Mouse (Mus musculus): ENCODE data around the gene Dock9. TPM values are rescaled to one million over a fixed set of nuclear protein-coding genes. Genes with fewer than 3 reads are reported as not detected.
A peak's percentile ranks its signal among the peaks of the same experiment; 100 is the strongest.

Dock9 gene
- polyA plus RNA-seq, 1 experiment from 2014 or later, result 11.1 TPM

GRCm38 (mm10) chr14:121612926-121613325 is 184.7 kb downstream of the Dock9 start:
- H3K27me3 ChIP-seq (ENCODE audit: insufficient read depth, low read length), result no peaks in the 10 kb centered on the region
- no peaks in the 10 kb centered on the region for H3K4me1 ChIP-seq (replicated peaks; ENCODE audit: insufficient read depth, low read length)
- no peak overlapping the region for H3K27ac ChIP-seq
- no peak for DNase-seq (ENCODE audit: low spot score)
- WGBS, result 97% methylated on average over 4 of the region's 4 CpGs
- H3K9me3 ChIP-seq (replicated peaks; ENCODE audit: low read length), result no peaks in the 10 kb centered on the region
- 0 out of 2 replicates have a peak, but pooled peaks cover 3% of the 10 kb centered on the region for H3K36me3 ChIP-seq (ENCODE audit: insufficient read depth, low read length)
- H3K4me3 ChIP-seq (replicated peaks; ENCODE audit: low read depth, low read length), result no peak overlapping the region
- no peak overlapping the region for H3K9ac ChIP-seq (ENCODE audit: low read depth, low read length)
- no peak for ATAC-seq (replicated peaks; ENCODE audit: low FRiP score, low read depth)
- H3K4me2 ChIP-seq (ENCODE audit: low read length), result no peak overlapping the region
- no peak for TF ChIP-seq CTCF (IDR thresholded peaks at IDR 0.05; ENCODE audit: low read depth)

GRCm38 (mm10) chr14:121611533-121611932 is 186.1 kb downstream of the Dock9 start:
- 68% methylated on average over 4 of the region's 4 CpGs for WGBS
- DNase-seq (ENCODE audit: low spot score) (no peak), ATAC-seq (replicated peaks; ENCODE audit: low FRiP score, low read depth) (no peak)
- Histone ChIP-seq H3K9me3 (replicated peaks; ENCODE audit: low read length) (no peaks in the 10 kb centered on the region), H3K4me1 (replicated peaks; ENCODE audit: insufficient read depth, low read length) (no peaks in the 10 kb centered on the region), H3K27ac (no peak overlapping the region), H3K9ac (ENCODE audit: low read depth, low read length) (no peak overlapping the region), H3K4me2 (ENCODE audit: low read length) (no peak overlapping the region), H3K36me3 (ENCODE audit: insufficient read depth, low read length) (no peaks in the 10 kb centered on the region), H3K4me3 (replicated peaks; ENCODE audit: low read depth, low read length) (no peak overlapping the region), H3K27me3 (ENCODE audit: insufficient read depth, low read length) (no peaks in the 10 kb centered on the region)
- TF ChIP-seq CTCF (IDR thresholded peaks at IDR 0.05; ENCODE audit: low read depth), result no peak

DNA sequence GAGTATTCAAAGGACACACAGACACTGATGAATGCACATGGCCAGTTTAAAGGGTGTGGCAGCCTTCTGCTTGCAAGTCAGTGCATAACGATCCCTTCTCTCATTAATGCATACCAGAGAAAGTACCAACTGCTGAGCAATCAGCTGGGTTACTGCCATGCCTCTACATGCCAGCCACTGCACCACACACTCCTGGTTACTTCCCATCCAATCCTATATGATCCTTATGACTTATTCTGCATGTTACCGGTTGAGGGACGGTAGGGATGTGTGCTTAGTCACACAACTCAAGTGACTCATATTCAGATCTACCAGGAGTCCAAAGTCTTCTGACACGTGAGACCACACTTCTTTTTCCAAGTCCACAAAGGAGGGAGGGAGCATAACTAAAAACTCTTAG is 186.5 kb downstream of the Dock9 start:
- no peak overlapping the region for H3K9ac ChIP-seq (ENCODE audit: low read depth, low read length)
- no peaks in the 10 kb centered on the region for H3K4me1 ChIP-seq (replicated peaks; ENCODE audit: insufficient read depth, low read length)
- 75% methylated on average over 4 of the region's 4 CpGs for WGBS
- DNase-seq (ENCODE audit: low spot score) (no peak), ATAC-seq (replicated peaks; ENCODE audit: low FRiP score, low read depth) (peak; percentile 48; the same call in 1 of the 2 replicates)
- no peak overlapping the region for H3K27ac ChIP-seq
- H3K4me3 ChIP-seq (replicated peaks; ENCODE audit: low read depth, low read length), result no peak overlapping the region
- no peaks in the 10 kb centered on the region for H3K27me3 ChIP-seq (ENCODE audit: insufficient read depth, low read length)
- no peak for TF ChIP-seq CTCF (IDR thresholded peaks at IDR 0.05; ENCODE audit: low read depth)
- H3K4me2 ChIP-seq (ENCODE audit: low read length), result no peak overlapping the region
- H3K9me3 ChIP-seq (replicated peaks; ENCODE audit: low read length), result no peaks in the 10 kb centered on the region
- H3K36me3 ChIP-seq (ENCODE audit: insufficient read depth, low read length), result no peaks in the 10 kb centered on the region

DNA sequence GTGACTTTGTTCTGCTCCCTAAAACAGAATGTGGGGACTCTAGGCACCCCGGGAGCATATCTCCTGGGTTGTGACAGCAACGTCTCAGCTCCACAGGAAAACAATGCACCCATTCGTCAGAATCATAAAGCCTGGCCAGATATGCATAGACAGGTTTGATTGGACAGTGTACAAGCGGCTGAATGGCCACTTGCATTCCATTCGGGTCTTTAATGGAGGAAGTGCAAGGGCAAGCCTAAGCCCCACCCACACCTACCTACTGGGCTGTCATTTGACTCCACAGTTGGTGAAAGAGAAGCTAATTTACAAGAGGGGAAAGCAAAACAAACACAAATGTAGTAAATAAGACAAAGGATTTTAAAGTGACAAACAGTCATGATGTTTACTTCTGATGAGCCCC is 189.1 kb downstream of the Dock9 start:
- Histone ChIP-seq H3K36me3 (ENCODE audit: insufficient read depth, low read length) (peaks cover 18% of the 10 kb centered on the region), H3K9me3 (replicated peaks; ENCODE audit: low read length) (no peaks in the 10 kb centered on the region), H3K27ac (no peak overlapping the region), H3K4me2 (ENCODE audit: low read length) (no peak overlapping the region), H3K4me1 (replicated peaks; ENCODE audit: insufficient read depth, low read length) (no peaks in the 10 kb centered on the region), H3K4me3 (replicated peaks; ENCODE audit: low read depth, low read length) (no peak overlapping the region), H3K27me3 (ENCODE audit: insufficient read depth, low read length) (no peaks in the 10 kb centered on the region), H3K9ac (ENCODE audit: low read depth, low read length) (no peak overlapping the region)
- ATAC-seq (replicated peaks; ENCODE audit: low FRiP score, low read depth) (0 out of 2 replicates have a peak, but pooled peaks have one; percentile 50), DNase-seq (ENCODE audit: low spot score) (no peak)
- WGBS, result 17% methylated on average over 5 of the region's 5 CpGs
- TF ChIP-seq CTCF (IDR thresholded peaks at IDR 0.05; ENCODE audit: low read depth), result no peak

- H3K9ac ChIP-seq (ENCODE audit: low read depth, low read length), result no peak overlapping the region
- no peak overlapping the region for H3K27ac ChIP-seq
- no peaks in the 10 kb centered on the region for H3K9me3 ChIP-seq (replicated peaks; ENCODE audit: low read length)
- no peak for TF ChIP-seq CTCF (IDR thresholded peaks at IDR 0.05; ENCODE audit: low read depth)
- peaks cover 24% of the 10 kb centered on the region for H3K36me3 ChIP-seq (ENCODE audit: insufficient read depth, low read length)
- H3K4me3 ChIP-seq (replicated peaks; ENCODE audit: low read depth, low read length), result no peak overlapping the region
- no peak overlapping the region for H3K4me2 ChIP-seq (ENCODE audit: low read length)
- ATAC-seq (replicated peaks; ENCODE audit: low FRiP score, low read depth), result no peak
- 82% methylated on average over 7 of the region's 7 CpGs for WGBS
- H3K27me3 ChIP-seq (ENCODE audit: insufficient read depth, low read length), result no peaks in the 10 kb centered on the region
- no peaks in the 10 kb centered on the region for H3K4me1 ChIP-seq (replicated peaks; ENCODE audit: insufficient read depth, low read length)
- DNase-seq (ENCODE audit: low spot score), result no peak
Measured at GRCm38 (mm10) chr14:121606433-121606832, 191.2 kb downstream of the Dock9 start.

DNA sequence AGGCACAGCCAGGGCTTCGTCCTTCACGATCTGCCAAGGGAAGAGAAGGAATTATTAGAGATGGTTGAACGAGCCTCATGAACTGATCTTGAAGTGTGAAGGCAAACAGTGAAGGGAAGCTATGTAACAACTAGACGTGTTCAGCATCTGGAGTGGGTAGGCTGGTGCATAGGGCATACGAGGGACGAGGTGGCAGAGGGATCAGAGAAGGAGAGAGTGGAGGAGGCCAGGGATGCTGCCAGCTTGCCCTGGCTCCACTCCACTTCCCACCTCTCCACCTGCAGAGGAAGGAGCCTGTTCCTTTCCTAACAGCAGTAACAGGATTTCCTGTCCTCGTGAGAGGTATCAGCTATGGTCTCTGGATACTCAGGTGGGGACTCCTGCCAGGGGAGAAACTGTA is 192.4 kb downstream of the Dock9 start:
- H3K27ac ChIP-seq, result no peak overlapping the region
- H3K4me1 ChIP-seq (replicated peaks; ENCODE audit: insufficient read depth, low read length), result no peaks in the 10 kb centered on the region
- H3K9ac ChIP-seq (ENCODE audit: low read depth, low read length), result no peak overlapping the region
- no peak for TF ChIP-seq CTCF (IDR thresholded peaks at IDR 0.05; ENCODE audit: low read depth)
- WGBS, result 73% methylated on average over 7 of the region's 7 CpGs
- H3K27me3 ChIP-seq (ENCODE audit: insufficient read depth, low read length), result no peaks in the 10 kb centered on the region
- H3K9me3 ChIP-seq (replicated peaks; ENCODE audit: low read length), result no peaks in the 10 kb centered on the region
- H3K4me3 ChIP-seq (replicated peaks; ENCODE audit: low read depth, low read length), result no peak overlapping the region
- no peak for ATAC-seq (replicated peaks; ENCODE audit: low FRiP score, low read depth)
- DNase-seq (ENCODE audit: low spot score), result no peak
- no peak overlapping the region for H3K4me2 ChIP-seq (ENCODE audit: low read length)
- H3K36me3 ChIP-seq (ENCODE audit: insufficient read depth, low read length), result peaks cover 24% of the 10 kb centered on the region

DNA sequence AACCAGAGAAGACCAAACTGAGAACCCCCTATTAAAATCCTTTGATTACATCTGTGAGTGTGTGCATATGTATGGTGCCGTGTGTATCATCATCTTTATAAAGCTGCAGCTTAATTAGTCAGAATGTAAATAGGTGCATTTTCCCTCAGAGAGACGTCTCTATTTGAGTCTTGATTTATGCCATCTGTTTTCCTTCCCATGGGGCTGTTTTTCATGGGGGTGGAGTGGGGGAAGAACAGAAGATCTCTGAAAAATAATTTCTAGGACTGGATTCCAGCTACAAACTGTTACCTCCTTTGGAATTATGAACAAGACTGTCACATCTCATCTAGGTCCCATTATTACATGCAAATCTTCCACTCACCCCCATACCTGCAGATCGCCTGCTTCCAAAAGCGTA is 193.1 kb downstream of the Dock9 start:
- H3K4me2 ChIP-seq (ENCODE audit: low read length), result no peak overlapping the region
- H3K4me1 ChIP-seq (replicated peaks; ENCODE audit: insufficient read depth, low read length), result no peaks in the 10 kb centered on the region
- 71% methylated on average over 4 of the region's 4 CpGs for WGBS
- no peak for ATAC-seq (replicated peaks; ENCODE audit: low FRiP score, low read depth)
- no peaks in the 10 kb centered on the region for H3K27me3 ChIP-seq (ENCODE audit: insufficient read depth, low read length)
- no peak for TF ChIP-seq CTCF (IDR thresholded peaks at IDR 0.05; ENCODE audit: low read depth)
- no peak overlapping the region for H3K27ac ChIP-seq
- peaks cover 24% of the 10 kb centered on the region for H3K36me3 ChIP-seq (ENCODE audit: insufficient read depth, low read length)
- no peaks in the 10 kb centered on the region for H3K9me3 ChIP-seq (replicated peaks; ENCODE audit: low read length)
- no peak overlapping the region for H3K9ac ChIP-seq (ENCODE audit: low read depth, low read length)
- no peak for DNase-seq (ENCODE audit: low spot score)
- H3K4me3 ChIP-seq (replicated peaks; ENCODE audit: low read depth, low read length), result no peak overlapping the region

Measured in kidney, postnatal 0 days (tissue).